Mouse (Mus musculus) ES-E14 (cell line): ENCODE data around the gene Gm20481.

ENCODE experiments used
- CHD2 ChIP-seq: IDR thresholded peaks from 2 replicates; pipeline ENCODE4 v1.6.1; 2014; ENCODE audit warnings: mild to moderate bottlenecking, low read depth, low read length, inconsistent platforms
- MAFK ChIP-seq: IDR thresholded peaks from 2 replicates; pipeline ENCODE4 v1.6.1; 2014; ENCODE audit warnings: mild to moderate bottlenecking, low read depth, low read length, inconsistent platforms; ENCODE audit not compliant: insufficient read depth

- TF ChIP-seq MAFK (no peak), CHD2 (no peak)
These were observed 8.5 kb downstream of the Gm20481 start for GRCm38 (mm10) chr17:34978239-34978638.
